Mouse (Mus musculus): ENCODE measurements around the gene Ntm. TPM values are rescaled to one million over a fixed set of nuclear protein-coding genes. Genes with fewer than 3 reads are reported as not detected.

The Ntm gene
- polyA plus RNA-seq, 1 experiment from 2014 or later: 14.1 TPM

- Histone ChIP-seq H3K36me3 (ENCODE audit: control insufficient read depth, insufficient read depth, low read length) (no peaks in the 10 kb centered on the region), H3K4me3 (ENCODE audit: low read depth, low read length) (no peak overlapping the region), H3K9ac (ENCODE audit: low read length) (no peak overlapping the region), H3K9me3 (ENCODE audit: control insufficient read depth, low read length) (no peaks in the 10 kb centered on the region), H3K27ac (ENCODE audit: low read depth, low read length) (no peak overlapping the region), H3K27me3 (ENCODE audit: control insufficient read depth, insufficient read depth, low read length) (no peaks in the 10 kb centered on the region), H3K4me1 (ENCODE audit: control insufficient read depth, insufficient read depth, low read length) (no peaks in the 10 kb centered on the region), H3K4me2 (no peak overlapping the region)
- DNase-seq (ENCODE audit: low spot score, missing footprints) (no peak), ATAC-seq (ENCODE audit: low FRiP score) (no peak)
- 84% methylated on average over 3 of the region's 3 CpGs for WGBS
Measured at GRCm38 (mm10) chr9:29124455-29124854, 838.5 kb downstream of the Ntm start.

- no peak overlapping the region for H3K9ac ChIP-seq (ENCODE audit: low read length)
- H3K4me1 ChIP-seq (ENCODE audit: control insufficient read depth, insufficient read depth, low read length): no peaks in the 10 kb centered on the region
- ATAC-seq (ENCODE audit: low FRiP score) (no peak), DNase-seq (ENCODE audit: low spot score, missing footprints) (no peak)
- H3K9me3 ChIP-seq (ENCODE audit: control insufficient read depth, low read length): no peaks in the 10 kb centered on the region
- no peaks in the 10 kb centered on the region for H3K27me3 ChIP-seq (ENCODE audit: control insufficient read depth, insufficient read depth, low read length)
- H3K27ac ChIP-seq (ENCODE audit: low read depth, low read length): no peak overlapping the region
- 76% methylated on average over 2 of the region's 2 CpGs for WGBS
- no peak overlapping the region for H3K4me3 ChIP-seq (ENCODE audit: low read depth, low read length)
- H3K4me2 ChIP-seq: no peak overlapping the region
- no peaks in the 10 kb centered on the region for H3K36me3 ChIP-seq (ENCODE audit: control insufficient read depth, insufficient read depth, low read length)
Measured at GRCm38 (mm10) chr9:29123828-29124227, 839.1 kb downstream of the Ntm start.

GRCm38 (mm10) chr9:29117561-29118112 is 845.3 kb downstream of the Ntm start:
- Histone ChIP-seq H3K9me3 (ENCODE audit: control insufficient read depth, low read length) (no peaks in the 10 kb centered on the region), H3K4me3 (ENCODE audit: low read depth, low read length) (no peak overlapping the region), H3K27me3 (ENCODE audit: control insufficient read depth, insufficient read depth, low read length) (no peaks in the 10 kb centered on the region), H3K27ac (ENCODE audit: low read depth, low read length) (no peak overlapping the region), H3K36me3 (ENCODE audit: control insufficient read depth, insufficient read depth, low read length) (no peaks in the 10 kb centered on the region), H3K9ac (ENCODE audit: low read length) (no peak overlapping the region), H3K4me1 (ENCODE audit: control insufficient read depth, insufficient read depth, low read length) (no peaks in the 10 kb centered on the region), H3K4me2 (no peak overlapping the region)
- WGBS: 61% methylated on average over 2 of the region's 2 CpGs
- ATAC-seq (ENCODE audit: low FRiP score): no peak
- DNase-seq (ENCODE audit: low spot score, missing footprints): no peak

GRCm38 (mm10) chr9:29115337-29115736 is 847.6 kb downstream of the Ntm start:
- H3K27me3 ChIP-seq (ENCODE audit: control insufficient read depth, insufficient read depth, low read length): no peaks in the 10 kb centered on the region
- no peak overlapping the region for H3K27ac ChIP-seq (ENCODE audit: low read depth, low read length)
- DNase-seq (ENCODE audit: low spot score, missing footprints) (no peak), ATAC-seq (ENCODE audit: low FRiP score) (no peak)
- H3K9ac ChIP-seq (ENCODE audit: low read length): no peak overlapping the region
- no peaks in the 10 kb centered on the region for H3K4me1 ChIP-seq (ENCODE audit: control insufficient read depth, insufficient read depth, low read length)
- no peaks in the 10 kb centered on the region for H3K9me3 ChIP-seq (ENCODE audit: control insufficient read depth, low read length)
- 39% methylated on average over 2 of the region's 2 CpGs for WGBS
- no peak overlapping the region for H3K4me2 ChIP-seq
- H3K36me3 ChIP-seq (ENCODE audit: control insufficient read depth, insufficient read depth, low read length): no peaks in the 10 kb centered on the region
- no peak overlapping the region for H3K4me3 ChIP-seq (ENCODE audit: low read depth, low read length)

GRCm38 (mm10) chr9:29106771-29107170 is 856.2 kb downstream of the Ntm start:
- Histone ChIP-seq H3K9me3 (ENCODE audit: control insufficient read depth, low read length) (no peaks in the 10 kb centered on the region), H3K27me3 (ENCODE audit: control insufficient read depth, insufficient read depth, low read length) (no peaks in the 10 kb centered on the region), H3K4me1 (ENCODE audit: control insufficient read depth, insufficient read depth, low read length) (no peaks in the 10 kb centered on the region), H3K36me3 (ENCODE audit: control insufficient read depth, insufficient read depth, low read length) (no peaks in the 10 kb centered on the region), H3K9ac (ENCODE audit: low read length) (no peak overlapping the region), H3K4me3 (ENCODE audit: low read depth, low read length) (no peak overlapping the region), H3K27ac (ENCODE audit: low read depth, low read length) (no peak overlapping the region), H3K4me2 (no peak overlapping the region)
- WGBS: 53% methylated on average over 3 of the region's 3 CpGs
- ATAC-seq (ENCODE audit: low FRiP score) (no peak), DNase-seq (ENCODE audit: low spot score, missing footprints) (no peak)

- Histone ChIP-seq H3K36me3 (ENCODE audit: control insufficient read depth, insufficient read depth, low read length) (no peaks in the 10 kb centered on the region), H3K27me3 (ENCODE audit: control insufficient read depth, insufficient read depth, low read length) (no peaks in the 10 kb centered on the region), H3K27ac (ENCODE audit: low read depth, low read length) (no peak overlapping the region), H3K9ac (ENCODE audit: low read length) (no peak overlapping the region), H3K4me3 (ENCODE audit: low read depth, low read length) (no peak overlapping the region), H3K4me1 (ENCODE audit: control insufficient read depth, insufficient read depth, low read length) (no peaks in the 10 kb centered on the region), H3K9me3 (ENCODE audit: control insufficient read depth, low read length) (no peaks in the 10 kb centered on the region), H3K4me2 (no peak overlapping the region)
- 84% methylated on average over 5 of the region's 5 CpGs for WGBS
- DNase-seq (ENCODE audit: low spot score, missing footprints) (no peak), ATAC-seq (ENCODE audit: low FRiP score) (no peak)
Measured at GRCm38 (mm10) chr9:29104442-29104841, 858.5 kb downstream of the Ntm start.

GRCm38 (mm10) chr9:29103993-29104392 is 858.9 kb downstream of the Ntm start:
- DNase-seq (ENCODE audit: low spot score, missing footprints) (no peak), ATAC-seq (ENCODE audit: low FRiP score) (no peak)
- no peak overlapping the region for H3K4me2 ChIP-seq
- 74% methylated on average over 6 of the region's 6 CpGs for WGBS
- H3K9ac ChIP-seq (ENCODE audit: low read length): no peak overlapping the region
- no peaks in the 10 kb centered on the region for H3K27me3 ChIP-seq (ENCODE audit: control insufficient read depth, insufficient read depth, low read length)
- H3K9me3 ChIP-seq (ENCODE audit: control insufficient read depth, low read length): no peaks in the 10 kb centered on the region
- no peak overlapping the region for H3K27ac ChIP-seq (ENCODE audit: low read depth, low read length)
- H3K4me3 ChIP-seq (ENCODE audit: low read depth, low read length): no peak overlapping the region
- no peaks in the 10 kb centered on the region for H3K36me3 ChIP-seq (ENCODE audit: control insufficient read depth, insufficient read depth, low read length)
- no peaks in the 10 kb centered on the region for H3K4me1 ChIP-seq (ENCODE audit: control insufficient read depth, insufficient read depth, low read length)

- ATAC-seq (ENCODE audit: low FRiP score) (no peak), DNase-seq (ENCODE audit: low spot score, missing footprints) (no peak)
- no peaks in the 10 kb centered on the region for H3K4me1 ChIP-seq (ENCODE audit: control insufficient read depth, insufficient read depth, low read length)
- no peaks in the 10 kb centered on the region for H3K27me3 ChIP-seq (ENCODE audit: control insufficient read depth, insufficient read depth, low read length)
- H3K36me3 ChIP-seq (ENCODE audit: control insufficient read depth, insufficient read depth, low read length): no peaks in the 10 kb centered on the region
- H3K27ac ChIP-seq (ENCODE audit: low read depth, low read length): no peak overlapping the region
- H3K9ac ChIP-seq (ENCODE audit: low read length): no peak overlapping the region
- no peaks in the 10 kb centered on the region for H3K9me3 ChIP-seq (ENCODE audit: control insufficient read depth, low read length)
- no peak overlapping the region for H3K4me2 ChIP-seq
- no peak overlapping the region for H3K4me3 ChIP-seq (ENCODE audit: low read depth, low read length)
- WGBS: 86% methylated on average over 5 of the region's 5 CpGs
Measured at GRCm38 (mm10) chr9:29100624-29101023, 862.3 kb downstream of the Ntm start.

- H3K4me1 ChIP-seq (ENCODE audit: control insufficient read depth, insufficient read depth, low read length): no peaks in the 10 kb centered on the region
- no peak overlapping the region for H3K4me2 ChIP-seq
- no peak overlapping the region for H3K27ac ChIP-seq (ENCODE audit: low read depth, low read length)
- H3K36me3 ChIP-seq (ENCODE audit: control insufficient read depth, insufficient read depth, low read length): no peaks in the 10 kb centered on the region
- DNase-seq (ENCODE audit: low spot score, missing footprints) (no peak), ATAC-seq (ENCODE audit: low FRiP score) (no peak)
- no peak overlapping the region for H3K9ac ChIP-seq (ENCODE audit: low read length)
- H3K4me3 ChIP-seq (ENCODE audit: low read depth, low read length): no peak overlapping the region
- no peaks in the 10 kb centered on the region for H3K27me3 ChIP-seq (ENCODE audit: control insufficient read depth, insufficient read depth, low read length)
- H3K9me3 ChIP-seq (ENCODE audit: control insufficient read depth, low read length): no peaks in the 10 kb centered on the region
Measured at GRCm38 (mm10) chr9:29092443-29092842, 870.5 kb downstream of the Ntm start.

GRCm38 (mm10) chr9:29088657-29089056 is 874.3 kb downstream of the Ntm start:
- H3K4me3 ChIP-seq (ENCODE audit: low read depth, low read length): no peak overlapping the region
- no peaks in the 10 kb centered on the region for H3K9me3 ChIP-seq (ENCODE audit: control insufficient read depth, low read length)
- no peak overlapping the region for H3K4me2 ChIP-seq
- no peak overlapping the region for H3K27ac ChIP-seq (ENCODE audit: low read depth, low read length)
- H3K27me3 ChIP-seq (ENCODE audit: control insufficient read depth, insufficient read depth, low read length): no peaks in the 10 kb centered on the region
- no peak for DNase-seq (ENCODE audit: low spot score, missing footprints)
- H3K9ac ChIP-seq (ENCODE audit: low read length): no peak overlapping the region
- no peak for ATAC-seq (ENCODE audit: low FRiP score)
- H3K4me1 ChIP-seq (ENCODE audit: control insufficient read depth, insufficient read depth, low read length): no peaks in the 10 kb centered on the region
- H3K36me3 ChIP-seq (ENCODE audit: control insufficient read depth, insufficient read depth, low read length): no peaks in the 10 kb centered on the region
- 60% methylated on average over 5 of the region's 5 CpGs for WGBS
